Mouse (Mus musculus): Measurements from ENCODE around the gene Snd1. TPM values are rescaled to one million over a fixed set of nuclear protein-coding genes. Genes with fewer than 3 reads are reported as not detected.
"Not testable (repeated sequence)": the region's sequence is repeated elsewhere in the genome, so short reads cannot be mapped to it uniquely, and the experiment has no call there.

Snd1 gene
- total and polyA plus RNA-seq, 2 experiments from 2014 or later = 54.7 to 120 TPM

DNA sequence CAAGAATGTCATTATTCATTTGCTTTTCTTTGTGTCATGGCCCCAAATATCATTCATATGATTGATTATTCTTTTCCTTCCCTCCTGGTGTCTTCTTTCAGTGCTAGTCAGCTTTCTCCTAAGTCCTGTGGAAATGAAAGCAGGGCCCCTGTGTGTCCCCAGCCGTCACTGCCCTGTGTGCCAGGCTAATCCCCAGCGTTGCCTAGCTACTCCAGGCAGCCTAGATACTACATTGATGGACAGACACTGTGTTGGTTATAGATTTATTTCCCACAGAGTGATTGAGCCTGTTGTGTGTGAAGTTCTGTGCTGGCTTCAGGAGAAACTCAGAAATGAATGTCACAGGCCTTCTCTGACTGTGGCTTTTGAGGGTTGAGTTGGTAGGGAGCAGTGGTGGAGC lies 41.7 kb downstream of the Snd1 start:
- Histone ChIP-seq H3K27me3 (ENCODE audit: control insufficient read depth, insufficient read depth, low read length) (no peaks in the 10 kb centered on the region), H3K4me1 (ENCODE audit: control insufficient read depth, insufficient read depth) (no peaks in the 10 kb centered on the region), H3K4me3 (ENCODE audit: low read depth, low read length) (no peak overlapping the region), H3K4me2 (ENCODE audit: low read depth, low read length) (no peak overlapping the region), H3K9me3 (replicated peaks; ENCODE audit: control insufficient read depth, low read length) (no peaks in the 10 kb centered on the region), H3K36me3 (replicated peaks; ENCODE audit: control insufficient read depth, insufficient read depth, low read length) (peaks cover 39% of the 10 kb centered on the region), H3K27ac (ENCODE audit: low read depth) (no peak overlapping the region), H3K9ac (replicated peaks; ENCODE audit: low read depth, low read length) (no peak overlapping the region)
- ATAC-seq (ENCODE audit: insufficient read depth, low read depth) = no peak
- no peak for TF ChIP-seq CTCF (IDR thresholded peaks at IDR 0.05; ENCODE audit: low read depth)
- TF ChIP-seq EP300 (IDR thresholded peaks at IDR 0.05; ENCODE audit: low read depth) = no peak
- WGBS = 73% methylated on average over 2 of the region's 2 CpGs
- no peak for DNase-seq (ENCODE audit: low spot score)

GRCm38 (mm10) chr6:28517050-28517449 lies 42.1 kb downstream of the Snd1 start:
- no peak overlapping the region for H3K9ac ChIP-seq (replicated peaks; ENCODE audit: low read depth, low read length)
- peaks cover 41% of the 10 kb centered on the region for H3K36me3 ChIP-seq (replicated peaks; ENCODE audit: control insufficient read depth, insufficient read depth, low read length)
- no peak overlapping the region for H3K27ac ChIP-seq (ENCODE audit: low read depth)
- TF ChIP-seq EP300 (IDR thresholded peaks at IDR 0.05; ENCODE audit: low read depth) (no peak), CTCF (IDR thresholded peaks at IDR 0.05; ENCODE audit: low read depth) (no peak)
- H3K4me1 ChIP-seq (ENCODE audit: control insufficient read depth, insufficient read depth) = no peaks in the 10 kb centered on the region
- no peaks in the 10 kb centered on the region for H3K9me3 ChIP-seq (replicated peaks; ENCODE audit: control insufficient read depth, low read length)
- H3K27me3 ChIP-seq (ENCODE audit: control insufficient read depth, insufficient read depth, low read length) = no peaks in the 10 kb centered on the region
- ATAC-seq (ENCODE audit: insufficient read depth, low read depth) (no peak), DNase-seq (ENCODE audit: low spot score) (no peak)
- H3K4me3 ChIP-seq (ENCODE audit: low read depth, low read length) = no peak overlapping the region
- 90% methylated on average over 1 of the region's 1 CpGs for WGBS
- H3K4me2 ChIP-seq (ENCODE audit: low read depth, low read length) = no peak overlapping the region

DNA sequence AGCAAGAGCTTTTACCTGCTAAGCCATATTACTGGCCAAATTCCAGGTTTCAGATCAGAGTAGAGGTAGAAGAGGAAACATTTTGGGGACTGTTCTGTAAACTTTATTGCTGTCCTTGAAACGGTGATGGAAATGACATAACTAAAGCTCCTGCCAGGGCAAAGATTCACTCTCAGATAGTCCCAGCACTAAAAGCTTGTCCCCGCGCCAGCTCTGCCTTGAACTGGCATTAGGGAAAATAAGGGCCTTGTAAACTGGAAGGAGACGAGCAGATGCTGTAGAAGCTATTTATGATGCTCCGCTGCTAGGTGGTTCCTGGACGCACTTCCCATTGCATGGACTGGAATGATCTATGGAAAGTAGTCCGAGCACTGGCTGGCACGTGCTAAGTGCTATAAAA lies 44.5 kb downstream of the Snd1 start:
- DNase-seq (ENCODE audit: low spot score) (no peak), ATAC-seq (ENCODE audit: insufficient read depth, low read depth) (no peak)
- 91% methylated on average over 8 of the region's 8 CpGs for WGBS

DNA sequence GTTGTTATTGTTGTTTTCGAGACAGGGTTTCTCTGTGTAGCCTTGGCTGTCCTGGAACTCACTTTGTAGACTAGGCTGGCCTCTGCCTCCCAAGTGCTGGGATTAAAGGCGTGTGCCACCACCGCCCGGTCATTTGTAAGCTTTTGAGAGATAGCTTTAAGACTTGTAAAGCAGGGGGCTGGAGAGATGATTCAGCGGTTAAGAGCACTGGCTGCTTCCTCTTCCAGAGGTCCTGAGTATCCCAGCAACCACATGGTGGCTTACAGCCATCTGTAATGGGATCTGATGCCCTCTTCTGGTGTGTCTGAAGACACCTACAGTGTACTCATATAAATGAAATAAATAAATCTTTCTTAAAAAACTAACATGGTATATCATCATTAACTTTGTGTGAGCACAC lies 45.8 kb downstream of the Snd1 start:
- ATAC-seq (ENCODE audit: insufficient read depth, low read depth); DNase-seq (ENCODE audit: low spot score); H3K4me3 ChIP-seq (ENCODE audit: low read depth, low read length); H3K27ac ChIP-seq (ENCODE audit: low read depth); H3K4me1 ChIP-seq (ENCODE audit: control insufficient read depth, insufficient read depth); H3K4me2 ChIP-seq (ENCODE audit: low read depth, low read length); H3K9ac ChIP-seq (replicated peaks; ENCODE audit: low read depth, low read length); H3K9me3 ChIP-seq (replicated peaks; ENCODE audit: control insufficient read depth, low read length); H3K27me3 ChIP-seq (ENCODE audit: control insufficient read depth, insufficient read depth, low read length): not testable (repeated sequence)
- H3K36me3 ChIP-seq (replicated peaks; ENCODE audit: control insufficient read depth, insufficient read depth, low read length) = peaks cover 48% of the 10 kb centered on the region
- WGBS = 85% methylated on average over 5 of the region's 5 CpGs

More for the DNA sequence above, 44.5 kb downstream of the Snd1 start:
- Histone ChIP-seq H3K27ac (ENCODE audit: low read depth) (no peak overlapping the region), H3K4me2 (ENCODE audit: low read depth, low read length) (no peak overlapping the region), H3K9me3 (replicated peaks; ENCODE audit: control insufficient read depth, low read length) (no peaks in the 10 kb centered on the region), H3K36me3 (replicated peaks; ENCODE audit: control insufficient read depth, insufficient read depth, low read length) (peaks cover 44% of the 10 kb centered on the region), H3K9ac (replicated peaks; ENCODE audit: low read depth, low read length) (no peak overlapping the region), H3K4me1 (ENCODE audit: control insufficient read depth, insufficient read depth) (no peaks in the 10 kb centered on the region), H3K27me3 (ENCODE audit: control insufficient read depth, insufficient read depth, low read length) (no peaks in the 10 kb centered on the region), H3K4me3 (ENCODE audit: low read depth, low read length) (no peak overlapping the region)
- TF ChIP-seq CTCF (IDR thresholded peaks at IDR 0.05; ENCODE audit: low read depth) (no peak), EP300 (IDR thresholded peaks at IDR 0.05; ENCODE audit: low read depth) (no peak)

GRCm38 (mm10) chr6:28521416-28521815 lies 46.5 kb downstream of the Snd1 start:
- no peak for TF ChIP-seq CTCF (IDR thresholded peaks at IDR 0.05; ENCODE audit: low read depth)
- TF ChIP-seq EP300 (IDR thresholded peaks at IDR 0.05; ENCODE audit: low read depth) = no peak

DNA sequence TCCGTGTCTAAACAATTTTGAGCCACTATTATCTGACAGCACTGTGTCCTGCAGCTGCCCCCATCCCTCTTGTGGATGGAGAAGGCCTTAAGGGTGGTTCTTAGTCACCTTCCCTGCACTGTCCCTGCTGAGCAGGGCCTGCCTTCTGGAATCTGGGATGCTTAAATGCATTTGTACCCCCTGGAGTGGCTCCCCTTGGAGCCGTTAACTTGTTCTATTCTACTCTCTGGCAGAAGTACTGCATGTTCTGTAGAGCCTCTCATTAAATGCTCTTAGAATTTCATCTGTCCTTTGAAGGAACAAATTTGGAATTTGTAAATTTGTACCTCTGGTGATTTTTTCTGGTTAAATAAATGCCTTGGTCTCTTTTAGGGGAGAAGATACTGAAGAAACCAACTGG lies 50.6 kb downstream of the Snd1 start:
- no peak overlapping the region for H3K27ac ChIP-seq (ENCODE audit: low read depth)
- ATAC-seq (ENCODE audit: insufficient read depth, low read depth) (no peak), DNase-seq (ENCODE audit: low spot score) (no peak)
- TF ChIP-seq EP300 (IDR thresholded peaks at IDR 0.05; ENCODE audit: low read depth) = no peak
- no peak for TF ChIP-seq CTCF (IDR thresholded peaks at IDR 0.05; ENCODE audit: low read depth)
- H3K9ac ChIP-seq (replicated peaks; ENCODE audit: low read depth, low read length) = no peak overlapping the region
- H3K36me3 ChIP-seq (replicated peaks; ENCODE audit: control insufficient read depth, insufficient read depth, low read length) = peaks cover 72% of the 10 kb centered on the region
- 81% methylated on average over 2 of the region's 2 CpGs for WGBS
- no peaks in the 10 kb centered on the region for H3K27me3 ChIP-seq (ENCODE audit: control insufficient read depth, insufficient read depth, low read length)
- no peaks in the 10 kb centered on the region for H3K4me1 ChIP-seq (ENCODE audit: control insufficient read depth, insufficient read depth)
- H3K4me2 ChIP-seq (ENCODE audit: low read depth, low read length) = no peak overlapping the region
- no peak overlapping the region for H3K4me3 ChIP-seq (ENCODE audit: low read depth, low read length)
- no peaks in the 10 kb centered on the region for H3K9me3 ChIP-seq (replicated peaks; ENCODE audit: control insufficient read depth, low read length)

More at GRCm38 (mm10) chr6:28521416-28521815, 46.5 kb downstream of the Snd1 start:
- no peak overlapping the region for H3K4me2 ChIP-seq (ENCODE audit: low read depth, low read length)
- DNase-seq (ENCODE audit: low spot score) (no peak), ATAC-seq (ENCODE audit: insufficient read depth, low read depth) (no peak)
- H3K27me3 ChIP-seq (ENCODE audit: control insufficient read depth, insufficient read depth, low read length) = no peaks in the 10 kb centered on the region
- 96% methylated on average over 1 of the region's 1 CpGs for WGBS
- H3K9ac ChIP-seq (replicated peaks; ENCODE audit: low read depth, low read length) = no peak overlapping the region
- H3K27ac ChIP-seq (ENCODE audit: low read depth) = no peak overlapping the region
- peaks cover 55% of the 10 kb centered on the region for H3K36me3 ChIP-seq (replicated peaks; ENCODE audit: control insufficient read depth, insufficient read depth, low read length)
- H3K4me1 ChIP-seq (ENCODE audit: control insufficient read depth, insufficient read depth) = no peaks in the 10 kb centered on the region
- no peak overlapping the region for H3K4me3 ChIP-seq (ENCODE audit: low read depth, low read length)
- no peaks in the 10 kb centered on the region for H3K9me3 ChIP-seq (replicated peaks; ENCODE audit: control insufficient read depth, low read length)
